Mouse (Mus musculus) urinary bladder, postnatal 36 days (tissue): ENCODE data around the gene Eci3.
"Not testable (repeated sequence)": the region's sequence is repeated elsewhere in the genome, so short reads cannot be mapped to it uniquely, and the experiment has no call there.

ENCODE experiments used
- DNase-seq, 2 experiments: peaks; one replicate each; pipeline ENCODE4 v3.0.0; 2022; ENCODE audit warnings: low spot score in 2 of 2, mixed read lengths in 1 of 2

Eci3 gene

DNA sequence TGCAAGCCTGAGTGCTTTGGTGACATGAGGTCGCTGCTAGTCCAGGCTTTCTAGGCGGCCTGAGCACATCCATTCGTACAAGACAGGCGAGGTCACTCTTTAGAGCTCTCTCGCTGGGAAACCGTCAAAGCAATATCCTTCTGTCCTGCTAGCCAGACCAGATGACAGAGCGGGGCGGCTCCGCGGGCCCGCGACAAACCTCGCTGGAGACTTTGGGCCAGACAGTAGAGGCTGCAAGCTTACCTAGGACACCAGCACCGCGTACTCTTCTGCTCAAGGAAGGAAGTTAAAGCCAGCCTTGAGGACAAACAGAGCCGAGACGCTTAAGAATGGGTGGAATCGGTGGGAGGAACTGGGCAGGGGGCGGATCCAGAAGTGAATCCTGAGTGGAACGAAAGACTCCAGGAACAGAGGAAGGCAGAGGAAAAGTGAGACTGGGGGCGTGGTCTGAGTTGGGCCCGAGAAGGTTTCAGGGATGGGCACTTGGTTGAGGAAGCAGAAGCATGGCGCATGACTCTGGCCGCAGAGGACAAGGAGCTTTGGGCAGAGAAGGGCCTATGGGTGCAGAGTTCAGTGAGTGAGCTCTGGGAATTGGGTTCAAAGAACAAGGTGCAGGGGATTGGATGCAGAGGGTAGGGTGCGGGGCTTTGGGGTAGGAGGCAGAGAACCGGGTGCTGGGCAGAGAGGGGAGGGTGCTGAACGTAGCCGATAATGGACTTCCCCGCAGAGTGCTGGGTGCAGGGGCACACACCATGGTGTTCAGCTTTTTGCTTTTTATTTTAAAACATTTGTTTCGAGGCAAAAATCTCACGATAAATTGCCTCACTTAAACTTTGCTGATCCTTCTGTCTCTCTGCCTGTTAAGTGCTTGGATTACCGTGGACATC lies at the start of gene Eci3:
Eci3 (minus strand) TSS at position 300 of the 887 bp plus-strand sequence.
- peak; percentile 32 to 68 for DNase-seq

DNA sequence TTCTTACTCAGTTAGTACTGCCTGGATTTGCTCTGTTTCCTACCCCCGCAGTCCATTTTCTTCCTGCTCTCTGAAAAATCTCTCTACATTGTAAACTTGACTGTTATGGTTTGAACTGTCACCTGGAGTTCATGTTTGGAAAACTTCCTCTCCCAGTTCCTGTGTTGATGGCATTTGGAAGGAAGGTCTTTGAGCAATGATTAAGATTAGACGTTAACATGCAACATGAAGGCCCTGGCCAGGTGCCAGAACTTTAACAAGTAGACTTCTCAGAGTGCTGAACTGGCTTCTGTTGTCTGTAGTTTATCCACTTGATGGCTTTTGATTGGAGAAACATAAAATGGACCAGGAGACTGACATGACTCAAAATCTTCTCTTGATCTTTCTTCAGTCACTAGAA lies 32.3 kb upstream of the Eci3 start:
- no peak for DNase-seq

GRCm38 (mm10) chr13:34993983-34994811 lies 30.6 kb upstream of the Eci3 start:
- peak; percentile 91 to 96 for DNase-seq

DNA sequence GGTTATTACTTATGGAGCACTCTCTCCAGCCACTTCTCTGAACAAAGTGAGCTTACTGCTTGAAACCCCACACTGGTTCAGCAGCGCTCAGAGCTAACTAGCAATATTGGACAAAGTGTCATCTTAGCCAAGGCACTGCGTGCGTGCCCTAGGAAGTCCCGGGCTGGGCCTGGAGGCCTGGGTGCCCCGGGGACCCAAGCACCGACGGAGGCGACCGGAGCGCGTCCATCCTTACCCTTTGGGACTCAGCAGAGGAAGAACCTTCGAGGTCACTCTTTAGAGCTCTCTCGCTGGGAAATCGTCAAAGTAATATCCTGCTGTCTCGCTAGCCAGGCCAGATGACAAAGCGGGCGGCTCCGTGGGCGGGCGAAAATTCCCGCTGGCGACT lies 30.0 kb upstream of the Eci3 start:
- DNase-seq: no peak

- no peak for DNase-seq
Measured at GRCm38 (mm10) chr13:34993085-34993484, 29.5 kb upstream of the Eci3 start.

- no peak for DNase-seq
Measured at GRCm38 (mm10) chr13:34991581-34992273, 28.1 kb upstream of the Eci3 start.

GRCm38 (mm10) chr13:34983479-34983878 lies 19.9 kb upstream of the Eci3 start:
- DNase-seq: not testable (repeated sequence)

DNA sequence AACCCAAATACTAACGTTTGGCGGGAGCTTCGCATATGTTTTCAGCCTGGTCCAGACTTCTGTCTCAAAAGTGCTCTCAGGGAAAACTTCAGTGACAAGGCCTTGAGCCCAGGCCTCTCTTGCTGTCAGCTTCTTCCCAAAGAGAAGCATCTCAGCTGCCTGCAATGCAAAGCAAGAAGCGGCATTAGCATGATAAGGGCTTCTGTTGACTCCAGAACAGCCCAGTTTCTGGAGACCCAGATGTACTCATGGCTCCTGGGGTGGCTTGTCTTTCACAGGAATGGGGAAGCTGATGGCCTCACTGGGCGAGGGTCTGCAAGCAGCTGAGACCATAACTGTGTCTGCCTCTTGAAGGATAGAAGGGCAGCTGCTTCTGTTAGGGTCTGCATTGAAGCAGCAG lies 15.0 kb upstream of the Eci3 start:
- DNase-seq: not testable (repeated sequence)

GRCm38 (mm10) chr13:34977410-34977809 lies 13.8 kb upstream of the Eci3 start:
- DNase-seq: no peak

GRCm38 (mm10) chr13:34976116-34976515 lies 12.5 kb upstream of the Eci3 start:
- no peak for DNase-seq

DNA sequence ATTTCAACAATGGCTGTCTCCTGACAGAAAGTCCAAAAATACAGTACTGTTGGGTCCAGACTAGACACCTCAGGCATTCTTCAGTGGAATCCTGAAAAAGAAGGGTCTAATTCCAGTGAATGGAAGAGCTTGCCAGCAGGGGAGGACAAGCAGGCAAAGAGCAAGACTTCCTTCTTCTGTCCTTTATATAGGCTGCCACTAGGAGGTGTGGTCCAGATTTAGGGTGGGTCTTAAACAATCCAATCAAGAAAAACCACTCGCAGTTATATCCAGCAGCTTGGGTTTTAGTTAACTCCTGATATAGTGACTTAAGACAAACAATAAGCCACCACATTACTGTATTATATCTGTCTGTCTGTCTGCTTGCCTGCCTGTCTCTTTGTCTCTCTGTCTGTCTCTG lies 10.2 kb upstream of the Eci3 start:
- DNase-seq: no peak

DNA sequence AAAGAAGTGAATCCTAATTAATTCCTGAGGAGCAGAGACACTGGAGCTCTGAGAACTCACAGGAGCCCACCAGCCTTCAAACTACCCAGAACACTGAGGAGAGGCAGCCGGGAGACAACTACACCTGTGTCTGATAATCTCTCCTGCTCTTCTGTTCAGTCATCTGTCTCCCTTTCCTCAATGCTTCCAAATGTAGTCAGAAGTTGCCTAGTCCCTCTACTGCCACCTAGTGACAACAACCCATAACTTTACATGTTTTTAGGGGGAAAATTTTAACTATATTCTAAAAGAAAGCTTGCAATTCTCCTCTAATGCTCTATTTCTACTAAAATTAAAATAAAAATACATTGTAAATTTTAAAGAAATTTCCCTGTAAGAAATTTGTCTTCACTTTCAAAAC lies 9.5 kb upstream of the Eci3 start:
- DNase-seq: no peak

DNA sequence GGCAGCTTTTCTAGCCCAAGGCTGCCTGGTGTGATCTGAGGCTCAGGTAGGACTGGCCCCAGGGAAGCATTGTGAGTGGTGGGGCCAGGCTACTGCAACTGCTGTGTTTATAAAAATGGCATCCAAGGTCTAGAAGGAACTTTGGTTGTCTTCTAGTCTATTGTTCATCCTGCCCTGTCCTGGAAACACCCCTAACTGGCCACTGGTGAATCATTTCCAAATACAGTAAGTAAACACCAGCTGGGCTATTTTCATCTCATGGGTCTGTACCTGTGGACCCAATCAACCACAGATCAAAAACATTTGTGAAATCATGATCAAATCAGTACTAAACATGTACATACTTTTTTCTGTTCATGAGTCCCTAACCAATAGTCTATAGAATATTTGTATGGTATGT lies 8.8 kb upstream of the Eci3 start:
- not testable (repeated sequence) for DNase-seq

GRCm38 (mm10) chr13:34965647-34966046 lies 2.0 kb upstream of the Eci3 start:
- not testable (repeated sequence) for DNase-seq

DNA sequence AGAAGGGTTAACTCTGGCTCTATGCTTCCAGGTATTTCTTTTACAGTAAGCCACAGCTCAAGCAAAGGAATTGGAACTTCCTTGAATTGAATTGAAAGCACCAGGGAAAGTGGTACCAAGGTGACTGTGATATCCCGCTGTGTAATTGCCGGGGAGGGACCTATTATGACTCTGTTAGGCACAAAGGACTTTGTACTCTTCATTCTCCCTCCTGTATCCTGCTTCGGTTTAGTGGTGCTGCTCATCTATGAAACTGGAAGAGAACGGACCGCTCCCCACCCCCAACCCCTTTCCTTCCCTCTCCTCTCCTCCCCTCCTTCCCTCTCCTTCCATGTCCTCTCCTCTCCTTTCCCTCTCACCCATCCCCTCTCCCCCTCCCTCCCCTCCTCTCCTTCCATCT lies 1.3 kb upstream of the Eci3 start:
- no peak for DNase-seq

DNA sequence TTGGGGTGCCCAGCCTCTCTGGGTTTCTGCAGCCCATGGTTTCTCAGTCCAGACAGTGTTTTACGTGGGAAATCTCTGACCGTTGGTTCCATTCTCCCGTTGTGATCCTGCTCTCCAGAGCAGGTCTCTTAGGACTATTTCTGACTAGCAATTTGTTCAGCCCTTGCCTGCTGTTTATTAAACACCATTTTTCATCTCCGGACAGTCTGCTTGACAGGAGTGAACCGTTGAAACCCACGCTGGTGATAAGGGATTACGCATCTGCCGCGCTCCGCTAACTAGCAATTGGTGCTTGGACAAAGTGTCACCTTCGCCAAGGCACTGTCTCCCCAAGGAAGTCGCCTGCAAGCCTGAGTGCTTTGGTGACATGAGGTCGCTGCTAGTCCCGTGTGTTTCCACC lies 809 bp upstream of the Eci3 start:
- DNase-seq: no peak

- no peak for DNase-seq
Measured at GRCm38 (mm10) chr13:34960996-34961770, 2.4 kb downstream of the Eci3 start.

GRCm38 (mm10) chr13:34958158-34958557 lies 5.5 kb downstream of the Eci3 start:
- not testable (repeated sequence) for DNase-seq

GRCm38 (mm10) chr13:34956901-34957300 lies 6.7 kb downstream of the Eci3 start:
- DNase-seq: no peak

DNA sequence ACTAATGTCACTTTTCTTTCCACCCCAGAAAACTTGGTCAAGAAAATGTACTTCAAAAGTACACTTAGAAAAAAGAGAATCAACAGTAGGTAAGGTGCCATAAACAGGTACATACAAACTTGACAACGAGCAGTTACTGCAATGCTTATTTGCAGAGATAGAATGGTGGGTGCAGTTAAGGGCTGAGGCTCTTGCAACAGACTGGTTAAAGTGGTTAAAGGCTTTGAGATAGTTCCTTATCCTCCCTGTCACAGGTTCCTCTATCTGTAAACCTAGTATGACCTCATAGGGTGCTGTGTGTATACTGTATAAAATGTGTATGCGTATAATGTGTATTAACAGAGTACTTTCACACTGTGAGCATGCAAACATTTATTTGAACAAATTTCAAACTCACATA lies 12.2 kb downstream of the Eci3 start:
- DNase-seq: not testable (repeated sequence)

- no peak for DNase-seq
Measured at GRCm38 (mm10) chr13:34942370-34942769, 21.2 kb downstream of the Eci3 start.
